Mouse (Mus musculus): ENCODE data around the gene Mybpc1. TPM values are rescaled to one million over a fixed set of nuclear protein-coding genes. Genes with fewer than 3 reads are reported as not detected.

Mybpc1 gene
- total and polyA plus RNA-seq, 3 experiments, result not detected

GRCm38 (mm10) chr10:88499993-88500392, 105.0 kb downstream of the Mybpc1 start:
- H3K27me3 ChIP-seq (ENCODE audit: control insufficient read depth in 1 of 2, insufficient read depth in 2 of 2, low read length in 2 of 2), result no peaks in the 10 kb centered on the region
- no peak overlapping the region for H3K4me3 ChIP-seq (ENCODE audit: control insufficient read depth in 1 of 2, insufficient read depth in 1 of 2, low read depth in 2 of 2, low read length in 2 of 2)
- no peak overlapping the region for H3K9ac ChIP-seq (ENCODE audit: control insufficient read depth, low read depth, low read length, poor library complexity, severe bottlenecking)
- TF ChIP-seq KAT2A (conservative IDR thresholded peaks at IDR 0.05; ENCODE audit: low read depth, low read length), result no peak
- no peak for TF ChIP-seq USF2 (IDR thresholded peaks at IDR 0.05; ENCODE audit: borderline replicate concordance in 1 of 2, insufficient read depth in 1 of 2, low read depth in 1 of 2, low read length in 2 of 2)
- no peak for TF ChIP-seq MXI1 (IDR thresholded peaks at IDR 0.05; ENCODE audit: low read depth, low read length)
- no peak for TF ChIP-seq MAZ (IDR thresholded peaks at IDR 0.05; ENCODE audit: low read depth, low read length)
- TF ChIP-seq RAD21 (IDR thresholded peaks at IDR 0.05; ENCODE audit: low read depth, low read length), result no peak
- TF ChIP-seq ZKSCAN1 (IDR thresholded peaks at IDR 0.05; ENCODE audit: low read depth, low read length), result no peak
- peaks cover 13 to 18% of the 10 kb centered on the region in 2 experiments for H3K4me1 ChIP-seq (ENCODE audit: control insufficient read depth in 1 of 2, insufficient read depth in 2 of 2, low read length in 2 of 2)
- no peak for DNase-seq (ENCODE audit: low read depth, low spot score)
- no peaks in the 10 kb centered on the region for H3K79me2 ChIP-seq (ENCODE audit: control insufficient read depth, insufficient read depth, low read length, poor library complexity)
- no peaks in the 10 kb centered on the region for H3K9me3 ChIP-seq (replicated peaks; ENCODE audit: insufficient read depth, low read length)
- no peak overlapping the region for H3K27ac ChIP-seq (ENCODE audit: control insufficient read depth, low read depth, low read length)
- H3K36me3 ChIP-seq (ENCODE audit: control insufficient read depth in 1 of 2, insufficient read depth in 2 of 2, low read length in 2 of 2), result peaks cover 0 to 7% of the 10 kb centered on the region in 2 experiments; a peak in 2 of 4 replicates

GRCm38 (mm10) chr10:88496864-88497564, 107.9 kb downstream of the Mybpc1 start:
- H3K27me3 ChIP-seq (ENCODE audit: control insufficient read depth in 1 of 2, insufficient read depth in 2 of 2, low read length in 2 of 2), result no peaks in the 10 kb centered on the region
- no peak for DNase-seq (ENCODE audit: low read depth, low spot score)
- no peaks in the 10 kb centered on the region for H3K79me2 ChIP-seq (ENCODE audit: control insufficient read depth, insufficient read depth, low read length, poor library complexity)
- peaks cover 4 to 15% of the 10 kb centered on the region in 2 experiments; a peak in 3 of 4 replicates for H3K4me1 ChIP-seq (ENCODE audit: control insufficient read depth in 1 of 2, insufficient read depth in 2 of 2, low read length in 2 of 2)
- TF ChIP-seq POLR2A (IDR thresholded peaks at IDR 0.05; ENCODE audit: control insufficient read depth in 1 of 2, insufficient read depth in 1 of 2, low read depth in 1 of 2, low read length in 2 of 2, poor library complexity in 1 of 2) (no peak), MAFK (IDR thresholded peaks at IDR 0.05; ENCODE audit: borderline replicate concordance, low read depth, low read length) (no peak), USF1 (IDR thresholded peaks at IDR 0.05; ENCODE audit: low read depth, low read length) (no peak), ZNF384 (IDR thresholded peaks at IDR 0.05; ENCODE audit: low read depth, low read length) (no peak), POLR2AphosphoS2 (IDR thresholded peaks at IDR 0.05; ENCODE audit: low read length) (no peak), ELF1 (IDR thresholded peaks at IDR 0.05; ENCODE audit: low read depth, low read length) (no peak), JUND (IDR thresholded peaks at IDR 0.05; ENCODE audit: low read depth, low read length) (no peak), MAZ (IDR thresholded peaks at IDR 0.05; ENCODE audit: low read depth, low read length) (no peak), USF2 (IDR thresholded peaks at IDR 0.05; ENCODE audit: borderline replicate concordance in 1 of 2, insufficient read depth in 1 of 2, low read depth in 1 of 2, low read length in 2 of 2) (no peak), UBTF (IDR thresholded peaks at IDR 0.05; ENCODE audit: borderline replicate concordance, insufficient read depth, low read depth, low read length) (no peak), POLR2AphosphoS5 (IDR thresholded peaks at IDR 0.05; ENCODE audit: borderline replicate concordance, low read depth, low read length) (no peak), MAX (IDR thresholded peaks at IDR 0.05; ENCODE audit: low read length) (no peak), E2F4 (IDR thresholded peaks at IDR 0.05; ENCODE audit: borderline replicate concordance, low read depth, low read length) (no peak), SMC3 (IDR thresholded peaks at IDR 0.05; ENCODE audit: low read depth, low read length) (no peak), HCFC1 (IDR thresholded peaks at IDR 0.05; ENCODE audit: low read depth, low read length) (no peak), EP300 (IDR thresholded peaks at IDR 0.05; ENCODE audit: low read depth in 1 of 2, low read length in 2 of 2) (no peak)
- H3K27ac ChIP-seq (ENCODE audit: control insufficient read depth, low read depth, low read length), result no peak overlapping the region
- H3K4me3 ChIP-seq (ENCODE audit: control insufficient read depth in 1 of 2, insufficient read depth in 1 of 2, low read depth in 2 of 2, low read length in 2 of 2), result no peak overlapping the region
- no peak overlapping the region for H3K9ac ChIP-seq (ENCODE audit: control insufficient read depth, low read depth, low read length, poor library complexity, severe bottlenecking)
- 0 out of 4 replicates have a peak, but pooled peaks cover 0 to 2% of the 10 kb centered on the region in 2 experiments for H3K36me3 ChIP-seq (ENCODE audit: control insufficient read depth in 1 of 2, insufficient read depth in 2 of 2, low read length in 2 of 2)
- no peaks in the 10 kb centered on the region for H3K9me3 ChIP-seq (replicated peaks; ENCODE audit: insufficient read depth, low read length)
